Mouse (Mus musculus) olfactory bulb, adult 2 months (tissue): Measurements from ENCODE around the gene Snd1. TPM values are rescaled to one million over a fixed set of nuclear protein-coding genes. Genes with fewer than 3 reads are reported as not detected.

Experiments used
- H3K27ac ChIP-seq: fragments of 200-500 bp; 2 replicates; pipeline ENCODE4 v1.5.1; 2012; ENCODE audit warnings: low read depth, low read length; ENCODE audit not compliant: insufficient read depth
- H3K4me1 ChIP-seq: fragments of 200-500 bp; 2 replicates; pipeline ENCODE4 v1.6.1; 2012; ENCODE audit warnings: low read length; ENCODE audit not compliant: control insufficient read depth, insufficient read depth
- H3K4me3 ChIP-seq: fragments of 200-500 bp; 2 replicates; pipeline ENCODE4 v1.5.1; 2012; ENCODE audit warnings: mild to moderate bottlenecking, low read depth, low read length, moderate library complexity; ENCODE audit not compliant: insufficient read depth
- CTCF ChIP-seq: fragments of 200-500 bp; IDR thresholded peaks from 2 replicates; pipeline ENCODE4 v1.5.1; 2012; ENCODE audit warnings: low read depth, mild to moderate bottlenecking, low read length, moderate library complexity; ENCODE audit not compliant: insufficient read depth
- POLR2A ChIP-seq: fragments of 200-500 bp; IDR thresholded peaks from 2 replicates; pipeline ENCODE4 v1.6.1; 2012; ENCODE audit warnings: mild to moderate bottlenecking, low read depth, low read length, moderate library complexity; ENCODE audit not compliant: insufficient read depth
- WGBS: fragments of 180-500 bp; shearing (Covaris S2); methylation state at CpG from one replicate; pipeline ENCODE4 v1.1.7; 2018; 5-methylcytosine and 5-hydroxymethylcytosine counted together
- polyA plus RNA-seq: library from polyadenylated mRNA; stranded (reverse); fragments of >200 nt; gene quantifications from 2 replicates; pipeline ENCODE4 v1.2.4, GENCODE M21; 2012; ENCODE audit warnings: low replicate concordance; ENCODE audit not compliant: missing spikeins, insufficient read depth, insufficient read length

Snd1 gene
- polyA plus RNA-seq, 1 experiment: not detected

- peaks cover 2% of the 10 kb centered on the region; the same call in 1 of the 2 replicates for H3K4me1 ChIP-seq
- no peak overlapping the region for H3K4me3 ChIP-seq
- 24% methylated on average over 12 of the region's 12 CpGs for WGBS
- TF ChIP-seq POLR2A: no peak
- TF ChIP-seq CTCF: peak; percentile 93
- H3K27ac ChIP-seq: no peak overlapping the region
Observed at GRCm38 (mm10) chr6:28949269-28949668, 474.3 kb downstream of the Snd1 start.

GRCm38 (mm10) chr6:28955581-28955980, 480.6 kb downstream of the Snd1 start:
- no peak for TF ChIP-seq POLR2A
- peak; percentile 64; the same call in 1 of the 2 replicates for TF ChIP-seq CTCF
- no peak overlapping the region for H3K4me3 ChIP-seq
- no peaks in the 10 kb centered on the region; the same call in 1 of the 2 replicates for H3K4me1 ChIP-seq
- 31% methylated on average over 11 of the region's 11 CpGs for WGBS
- H3K27ac ChIP-seq: no peak overlapping the region

GRCm38 (mm10) chr6:28957486-28957885, 482.5 kb downstream of the Snd1 start:
- Histone ChIP-seq H3K4me1 (no peaks in the 10 kb centered on the region; the same call in 1 of the 2 replicates), H3K27ac (no peak overlapping the region), H3K4me3 (no peak overlapping the region)
- TF ChIP-seq POLR2A (no peak), CTCF (no peak)
- 87% methylated on average over 10 of the region's 10 CpGs for WGBS

- peaks cover 8% of the 10 kb centered on the region for H3K4me1 ChIP-seq
- TF ChIP-seq POLR2A (no peak), CTCF (no peak)
- H3K4me3 ChIP-seq: no peak overlapping the region
- no peak overlapping the region for H3K27ac ChIP-seq
- 73% methylated on average over 5 of the region's 5 CpGs for WGBS
Observed at GRCm38 (mm10) chr6:28963178-28963577, 488.2 kb downstream of the Snd1 start.

GRCm38 (mm10) chr6:28965264-28965663, 490.3 kb downstream of the Snd1 start:
- no peak for TF ChIP-seq POLR2A
- no peak for TF ChIP-seq CTCF
- H3K27ac ChIP-seq: no peak overlapping the region
- peaks cover 11% of the 10 kb centered on the region for H3K4me1 ChIP-seq
- 31% methylated on average over 8 of the region's 8 CpGs for WGBS
- H3K4me3 ChIP-seq: no peak overlapping the region

GRCm38 (mm10) chr6:28969615-28970014, 494.7 kb downstream of the Snd1 start:
- no peak overlapping the region for H3K4me3 ChIP-seq
- no peak overlapping the region for H3K27ac ChIP-seq
- TF ChIP-seq CTCF (no peak), POLR2A (no peak)
- 37% methylated on average over 5 of the region's 5 CpGs for WGBS
- H3K4me1 ChIP-seq: peaks cover 13% of the 10 kb centered on the region

GRCm38 (mm10) chr6:28970711-28971110, 495.8 kb downstream of the Snd1 start:
- H3K4me1 ChIP-seq: peaks cover 7% of the 10 kb centered on the region
- TF ChIP-seq CTCF (no peak), POLR2A (no peak)
- H3K4me3 ChIP-seq: no peak overlapping the region
- no peak overlapping the region for H3K27ac ChIP-seq
- WGBS: 49% methylated on average over 4 of the region's 4 CpGs

GRCm38 (mm10) chr6:28974498-28974897, 499.6 kb downstream of the Snd1 start:
- 84% methylated on average over 3 of the region's 3 CpGs for WGBS
- peaks cover 5% of the 10 kb centered on the region; the same call in 1 of the 2 replicates for H3K4me1 ChIP-seq
- no peak for TF ChIP-seq POLR2A
- no peak for TF ChIP-seq CTCF
- no peak overlapping the region for H3K4me3 ChIP-seq
- no peak overlapping the region for H3K27ac ChIP-seq

- no peak overlapping the region for H3K27ac ChIP-seq
Observed at GRCm38 (mm10) chr6:28975106-28975505, 500.2 kb downstream of the Snd1 start.

GRCm38 (mm10) chr6:28978031-28978430, 503.1 kb downstream of the Snd1 start:
- TF ChIP-seq CTCF (no peak), POLR2A (no peak)
- no peak overlapping the region for H3K27ac ChIP-seq
- no peak overlapping the region for H3K4me3 ChIP-seq
- peaks cover 16% of the 10 kb centered on the region for H3K4me1 ChIP-seq
- WGBS: 75% methylated on average over 5 of the region's 5 CpGs

More at GRCm38 (mm10) chr6:28975106-28975505, 500.2 kb downstream of the Snd1 start:
- TF ChIP-seq POLR2A (no peak), CTCF (no peak)
- Histone ChIP-seq H3K4me1 (peaks cover 6% of the 10 kb centered on the region), H3K4me3 (no peak overlapping the region)
- 64% methylated on average over 1 of the region's 1 CpGs for WGBS
